Mouse (Mus musculus): ENCODE results near the gene Casp3. TPM values are rescaled to one million over a fixed set of nuclear protein-coding genes. Genes with fewer than 3 reads are reported as not detected.

Casp3 gene
- polyA plus RNA-seq, 1 experiment from 2014 or later = 49.2 TPM

GRCm38 (mm10) chr8:46630422-46630821 is 13.3 kb downstream of the Casp3 start:
- Histone ChIP-seq H3K4me2 (no peak overlapping the region), H3K27ac (ENCODE audit: low read depth, low read length) (no peak overlapping the region), H3K27me3 (ENCODE audit: control insufficient read depth, insufficient read depth, low read length) (no peaks in the 10 kb centered on the region), H3K4me1 (ENCODE audit: control insufficient read depth, insufficient read depth, low read length) (no peaks in the 10 kb centered on the region), H3K9ac (ENCODE audit: low read depth, low read length) (no peak overlapping the region), H3K36me3 (ENCODE audit: control insufficient read depth, insufficient read depth, low read length) (peaks cover 18% of the 10 kb centered on the region), H3K4me3 (ENCODE audit: low read depth, low read length) (no peak overlapping the region), H3K9me3 (replicated peaks; ENCODE audit: control insufficient read depth, low read length) (no peaks in the 10 kb centered on the region)
- ATAC-seq (replicated peaks; ENCODE audit: insufficient number of reproducible peaks, low FRiP score, low TSS enrichment) = no peak
- 92% methylated on average over 3 of the region's 3 CpGs for WGBS (ENCODE audit: insufficient replicate concordance)

GRCm38 (mm10) chr8:46630932-46631331 is 13.8 kb downstream of the Casp3 start:
- Histone ChIP-seq H3K27ac (ENCODE audit: low read depth, low read length) (no peak overlapping the region), H3K4me1 (ENCODE audit: control insufficient read depth, insufficient read depth, low read length) (no peaks in the 10 kb centered on the region), H3K36me3 (ENCODE audit: control insufficient read depth, insufficient read depth, low read length) (peaks cover 22% of the 10 kb centered on the region), H3K4me2 (no peak overlapping the region), H3K4me3 (ENCODE audit: low read depth, low read length) (no peak overlapping the region), H3K9ac (ENCODE audit: low read depth, low read length) (no peak overlapping the region), H3K27me3 (ENCODE audit: control insufficient read depth, insufficient read depth, low read length) (no peaks in the 10 kb centered on the region), H3K9me3 (replicated peaks; ENCODE audit: control insufficient read depth, low read length) (no peaks in the 10 kb centered on the region)
- 89% methylated on average over 4 of the region's 4 CpGs for WGBS (ENCODE audit: insufficient replicate concordance)
- ATAC-seq (replicated peaks; ENCODE audit: insufficient number of reproducible peaks, low FRiP score, low TSS enrichment) = no peak

GRCm38 (mm10) chr8:46639010-46639571 is 22.0 kb downstream of the Casp3 start:
- H3K4me3 ChIP-seq (ENCODE audit: low read depth, low read length) = no peak overlapping the region
- H3K36me3 ChIP-seq (ENCODE audit: control insufficient read depth, insufficient read depth, low read length) = peaks cover 20% of the 10 kb centered on the region
- no peak overlapping the region for H3K27ac ChIP-seq (ENCODE audit: low read depth, low read length)
- no peaks in the 10 kb centered on the region for H3K27me3 ChIP-seq (ENCODE audit: control insufficient read depth, insufficient read depth, low read length)
- H3K9me3 ChIP-seq (replicated peaks; ENCODE audit: control insufficient read depth, low read length) = no peaks in the 10 kb centered on the region
- ATAC-seq (replicated peaks; ENCODE audit: insufficient number of reproducible peaks, low FRiP score, low TSS enrichment) = 0 out of 2 replicates have a peak, but pooled peaks have one; percentile 61
- no peak overlapping the region for H3K9ac ChIP-seq (ENCODE audit: low read depth, low read length)
- no peaks in the 10 kb centered on the region for H3K4me1 ChIP-seq (ENCODE audit: control insufficient read depth, insufficient read depth, low read length)
- 54% methylated on average over 6 of the region's 6 CpGs for WGBS (ENCODE audit: insufficient replicate concordance)
- no peak overlapping the region for H3K4me2 ChIP-seq

GRCm38 (mm10) chr8:46639852-46640251 is 22.8 kb downstream of the Casp3 start:
- H3K27me3 ChIP-seq (ENCODE audit: control insufficient read depth, insufficient read depth, low read length) = no peaks in the 10 kb centered on the region
- H3K4me3 ChIP-seq (ENCODE audit: low read depth, low read length) = no peak overlapping the region
- no peak overlapping the region for H3K27ac ChIP-seq (ENCODE audit: low read depth, low read length)
- H3K9me3 ChIP-seq (replicated peaks; ENCODE audit: control insufficient read depth, low read length) = no peaks in the 10 kb centered on the region
- no peak for ATAC-seq (replicated peaks; ENCODE audit: insufficient number of reproducible peaks, low FRiP score, low TSS enrichment)
- H3K4me1 ChIP-seq (ENCODE audit: control insufficient read depth, insufficient read depth, low read length) = no peaks in the 10 kb centered on the region
- WGBS (ENCODE audit: insufficient replicate concordance) = 83% methylated on average over 5 of the region's 5 CpGs
- no peak overlapping the region for H3K9ac ChIP-seq (ENCODE audit: low read depth, low read length)
- H3K36me3 ChIP-seq (ENCODE audit: control insufficient read depth, insufficient read depth, low read length) = peaks cover 17% of the 10 kb centered on the region
- no peak overlapping the region for H3K4me2 ChIP-seq

GRCm38 (mm10) chr8:46641272-46641671 is 24.2 kb downstream of the Casp3 start:
- H3K4me3 ChIP-seq (ENCODE audit: low read depth, low read length) = no peak overlapping the region
- H3K4me2 ChIP-seq = no peak overlapping the region
- H3K9ac ChIP-seq (ENCODE audit: low read depth, low read length) = no peak overlapping the region
- H3K9me3 ChIP-seq (replicated peaks; ENCODE audit: control insufficient read depth, low read length) = no peaks in the 10 kb centered on the region
- WGBS (ENCODE audit: insufficient replicate concordance) = 62% methylated on average over 5 of the region's 5 CpGs
- H3K27ac ChIP-seq (ENCODE audit: low read depth, low read length) = no peak overlapping the region
- H3K4me1 ChIP-seq (ENCODE audit: control insufficient read depth, insufficient read depth, low read length) = no peaks in the 10 kb centered on the region
- H3K27me3 ChIP-seq (ENCODE audit: control insufficient read depth, insufficient read depth, low read length) = no peaks in the 10 kb centered on the region
- H3K36me3 ChIP-seq (ENCODE audit: control insufficient read depth, insufficient read depth, low read length) = peaks cover 7% of the 10 kb centered on the region
- ATAC-seq (replicated peaks; ENCODE audit: insufficient number of reproducible peaks, low FRiP score, low TSS enrichment) = no peak

- Histone ChIP-seq H3K9me3 (replicated peaks; ENCODE audit: control insufficient read depth, low read length) (no peaks in the 10 kb centered on the region), H3K27me3 (ENCODE audit: control insufficient read depth, insufficient read depth, low read length) (no peaks in the 10 kb centered on the region), H3K27ac (ENCODE audit: low read depth, low read length) (no peak overlapping the region), H3K36me3 (ENCODE audit: control insufficient read depth, insufficient read depth, low read length) (no peaks in the 10 kb centered on the region), H3K9ac (ENCODE audit: low read depth, low read length) (no peak overlapping the region), H3K4me3 (ENCODE audit: low read depth, low read length) (no peak overlapping the region), H3K4me1 (ENCODE audit: control insufficient read depth, insufficient read depth, low read length) (no peaks in the 10 kb centered on the region), H3K4me2 (no peak overlapping the region)
- WGBS (ENCODE audit: insufficient replicate concordance) = 74% methylated on average over 4 of the region's 4 CpGs
- no peak for ATAC-seq (replicated peaks; ENCODE audit: insufficient number of reproducible peaks, low FRiP score, low TSS enrichment)
Measured at GRCm38 (mm10) chr8:46648421-46648820, 31.3 kb downstream of the Casp3 start.

GRCm38 (mm10) chr8:46651872-46652271 is 34.8 kb downstream of the Casp3 start:
- Histone ChIP-seq H3K4me2 (no peak overlapping the region), H3K9me3 (replicated peaks; ENCODE audit: control insufficient read depth, low read length) (no peaks in the 10 kb centered on the region), H3K27ac (ENCODE audit: low read depth, low read length) (no peak overlapping the region), H3K36me3 (ENCODE audit: control insufficient read depth, insufficient read depth, low read length) (no peaks in the 10 kb centered on the region), H3K27me3 (ENCODE audit: control insufficient read depth, insufficient read depth, low read length) (no peaks in the 10 kb centered on the region), H3K9ac (ENCODE audit: low read depth, low read length) (no peak overlapping the region), H3K4me3 (ENCODE audit: low read depth, low read length) (no peak overlapping the region), H3K4me1 (ENCODE audit: control insufficient read depth, insufficient read depth, low read length) (no peaks in the 10 kb centered on the region)
- 62% methylated on average over 9 of the region's 9 CpGs for WGBS (ENCODE audit: insufficient replicate concordance)
- ATAC-seq (replicated peaks; ENCODE audit: insufficient number of reproducible peaks, low FRiP score, low TSS enrichment) = no peak

GRCm38 (mm10) chr8:46655919-46656318 is 38.8 kb downstream of the Casp3 start:
- no peak overlapping the region for H3K27ac ChIP-seq (ENCODE audit: low read depth, low read length)

GRCm38 (mm10) chr8:46671496-46671895 is 54.4 kb downstream of the Casp3 start:
- WGBS (ENCODE audit: insufficient replicate concordance) = 1% methylated on average over 2 of the region's 2 CpGs
- ATAC-seq (replicated peaks; ENCODE audit: insufficient number of reproducible peaks, low FRiP score, low TSS enrichment) = no peak

More at GRCm38 (mm10) chr8:46655919-46656318, 38.8 kb downstream of the Casp3 start:
- no peak for ATAC-seq (replicated peaks; ENCODE audit: insufficient number of reproducible peaks, low FRiP score, low TSS enrichment)
- Histone ChIP-seq H3K4me2 (no peak overlapping the region), H3K27me3 (ENCODE audit: control insufficient read depth, insufficient read depth, low read length) (no peaks in the 10 kb centered on the region), H3K4me1 (ENCODE audit: control insufficient read depth, insufficient read depth, low read length) (no peaks in the 10 kb centered on the region), H3K9ac (ENCODE audit: low read depth, low read length) (no peak overlapping the region), H3K9me3 (replicated peaks; ENCODE audit: control insufficient read depth, low read length) (no peaks in the 10 kb centered on the region), H3K36me3 (ENCODE audit: control insufficient read depth, insufficient read depth, low read length) (no peaks in the 10 kb centered on the region), H3K4me3 (ENCODE audit: low read depth, low read length) (no peak overlapping the region)
- WGBS (ENCODE audit: insufficient replicate concordance) = 86% methylated on average over 2 of the region's 2 CpGs

More at GRCm38 (mm10) chr8:46671496-46671895, 54.4 kb downstream of the Casp3 start:
- Histone ChIP-seq H3K36me3 (ENCODE audit: control insufficient read depth, insufficient read depth, low read length) (no peaks in the 10 kb centered on the region), H3K27ac (ENCODE audit: low read depth, low read length) (no peak overlapping the region), H3K9me3 (replicated peaks; ENCODE audit: control insufficient read depth, low read length) (0 out of 2 replicates have a peak, but pooled peaks cover 2% of the 10 kb centered on the region), H3K27me3 (ENCODE audit: control insufficient read depth, insufficient read depth, low read length) (no peaks in the 10 kb centered on the region), H3K9ac (ENCODE audit: low read depth, low read length) (no peak overlapping the region), H3K4me3 (ENCODE audit: low read depth, low read length) (no peak overlapping the region), H3K4me2 (no peak overlapping the region), H3K4me1 (ENCODE audit: control insufficient read depth, insufficient read depth, low read length) (no peaks in the 10 kb centered on the region)

Data from heart, embryonic 11.5 days (tissue).